Mouse (Mus musculus): ENCODE results near the gene Aldh9a1.

GRCm38 (mm10) chr1:167362819-167363218, 13.0 kb downstream of the Aldh9a1 start:
- TF ChIP-seq POLR2A (IDR thresholded peaks at IDR 0.05; ENCODE audit: borderline replicate concordance, extremely low read depth, low read depth, low read length), result no peak
- TF ChIP-seq CTCF (IDR thresholded peaks at IDR 0.05; ENCODE audit: insufficient read depth, low read length), result no peak

Data from lung, adult 2 months (tissue).